Mouse (Mus musculus) hindbrain, embryonic 16.5 days (tissue): ENCODE data around the gene Col1a2. TPM values are rescaled to one million over a fixed set of nuclear protein-coding genes. Genes with fewer than 3 reads are reported as not detected.

Source experiments
- ATAC-seq: fragments of 200-750 bp; cut with Nextera tagmentation; 2 replicates; pipeline ENCODE4 v1.8.0; 2017; ENCODE audit warnings: moderate TSS enrichment, moderate library complexity
- H3K27ac ChIP-seq: fragments of 300-500 bp; sonication (generic); 2 replicates; pipeline ENCODE4 v1.5.1; 2014; ENCODE audit warnings: low read depth, mild to moderate bottlenecking, control low read depth, low read length, moderate library complexity
- H3K27me3 ChIP-seq: fragments of 300-500 bp; sonication (generic); replicated peaks from 2 replicates; pipeline ENCODE4 v1.6.1; 2014; ENCODE audit warnings: low read length; ENCODE audit not compliant: control insufficient read depth, insufficient read depth
- H3K36me3 ChIP-seq: fragments of 300-500 bp; sonication (generic); 2 replicates; pipeline ENCODE4 v1.6.1; 2014; ENCODE audit warnings: mild to moderate bottlenecking, low read length, moderate library complexity, mixed read lengths; ENCODE audit not compliant: control insufficient read depth, insufficient read depth
- H3K4me1 ChIP-seq: fragments of 300-500 bp; sonication (generic); 2 replicates; pipeline ENCODE4 v1.6.1; 2014; ENCODE audit warnings: low read depth, low read length; ENCODE audit not compliant: control insufficient read depth, insufficient read depth
- H3K4me2 ChIP-seq: fragments of 300-500 bp; sonication (generic); 2 replicates; pipeline ENCODE4 v1.6.1; 2014; ENCODE audit warnings: mild to moderate bottlenecking, low read length, control low read depth, moderate library complexity
- H3K4me3 ChIP-seq: fragments of 300-500 bp; sonication (generic); 2 replicates; pipeline ENCODE4 v1.5.1; 2014; ENCODE audit warnings: mild to moderate bottlenecking, low read length, control low read depth, moderate library complexity
- H3K9ac ChIP-seq: fragments of 300-500 bp; sonication (generic); 2 replicates; pipeline ENCODE4 v1.6.1; 2014; ENCODE audit warnings: low read depth, mild to moderate bottlenecking, control low read depth, low read length, moderate library complexity
- H3K9me3 ChIP-seq: fragments of 300-500 bp; sonication (generic); 2 replicates; pipeline ENCODE4 v1.6.1; 2014; ENCODE audit warnings: mild to moderate bottlenecking, low read length, moderate library complexity; ENCODE audit not compliant: control insufficient read depth
- WGBS: fragments of 180-500 bp; shearing (Covaris S2); extraction: QIAGEN DNeasy Blood & Tissue Kit; methylation state at CpG from one replicate; pipeline ENCODE4 v1.1.7; 2014; 5-methylcytosine and 5-hydroxymethylcytosine counted together
- polyA plus RNA-seq: library from polyadenylated mRNA; unstranded; fragments of >200 nt; fragmentation: Nextera tagmentation; extraction: Ambion mirVana; gene quantifications from 2 replicates; pipeline ENCODE4 v1.2.1, GENCODE M21; 2015

Col1a2 gene
- polyA plus RNA-seq, 1 experiment from 2014 or later, result 114 TPM

DNA sequence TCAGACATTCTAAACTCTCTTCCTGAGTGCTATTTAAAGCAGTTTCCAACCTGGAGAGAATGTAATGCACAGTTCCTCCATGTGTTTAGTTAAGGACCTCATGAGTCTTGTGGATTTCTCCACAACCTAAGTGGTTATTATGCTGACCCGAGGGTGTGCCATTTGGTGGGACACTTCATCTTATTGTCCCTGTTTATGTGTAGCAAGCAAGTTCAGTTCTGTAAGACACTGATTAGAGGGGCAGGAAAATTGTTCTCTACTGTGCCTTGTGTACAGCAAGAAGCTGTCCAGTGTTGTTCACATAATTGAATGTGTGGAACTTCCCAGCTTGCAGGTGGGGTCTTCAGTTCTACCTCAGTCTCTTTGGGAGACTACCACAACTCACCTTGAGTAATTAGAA lies 15.6 kb upstream of the Col1a2 start:
- no peak overlapping the region for H3K9ac ChIP-seq
- H3K9me3 ChIP-seq, result no peaks in the 10 kb centered on the region
- H3K4me1 ChIP-seq, result no peaks in the 10 kb centered on the region
- no peaks in the 10 kb centered on the region for H3K27me3 ChIP-seq
- peak overlapping the region; percentile 54 for H3K27ac ChIP-seq
- no peaks in the 10 kb centered on the region for H3K36me3 ChIP-seq
- H3K4me2 ChIP-seq, result no peak overlapping the region
- ATAC-seq, result no peak
- 61% methylated on average over 1 of the region's 1 CpGs for WGBS
- H3K4me3 ChIP-seq, result no peak overlapping the region

DNA sequence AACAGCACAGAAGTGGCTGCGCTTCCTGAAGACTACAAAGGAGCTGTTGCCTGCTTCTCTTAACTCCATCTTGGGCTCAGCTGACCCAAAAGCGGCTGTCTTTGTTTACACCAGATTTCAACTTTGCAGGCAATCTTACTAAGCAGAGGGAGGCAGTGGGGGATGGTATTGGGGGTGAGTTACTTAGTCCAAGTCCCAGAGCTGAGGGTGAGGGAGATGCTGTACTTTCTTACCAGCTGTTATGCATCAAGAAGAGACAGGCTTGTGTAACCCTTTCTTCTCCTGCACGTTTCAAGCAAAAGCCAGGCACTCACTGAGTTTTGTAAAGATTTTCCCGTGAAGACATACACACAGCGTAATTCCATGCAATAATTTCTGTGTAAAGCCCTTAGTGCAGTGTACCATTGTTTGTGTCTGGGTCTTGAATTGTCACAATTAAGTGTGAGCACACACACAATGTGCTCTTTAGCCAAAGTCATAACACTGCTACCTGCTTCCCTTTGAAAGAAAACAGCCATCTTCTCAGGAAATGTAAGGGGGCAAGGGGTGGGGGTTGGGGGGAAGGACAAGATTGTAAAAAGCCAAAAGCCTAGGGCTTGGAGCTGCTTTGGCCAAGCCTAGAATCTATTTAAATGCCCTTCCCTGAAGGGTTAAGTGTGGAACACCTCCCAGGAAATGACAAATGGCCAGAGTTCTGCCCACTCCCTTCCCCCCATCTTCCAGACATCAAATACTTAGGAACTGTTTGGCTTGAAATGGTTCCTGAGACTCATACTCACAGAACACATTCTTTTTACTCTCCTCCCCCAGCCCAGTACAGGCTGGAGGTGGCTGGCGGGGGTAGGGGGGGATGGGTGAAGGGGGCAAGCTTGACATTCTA lies 15.0 kb upstream of the Col1a2 start:
- Histone ChIP-seq H3K9ac (no peak overlapping the region), H3K27me3 (no peaks in the 10 kb centered on the region), H3K9me3 (no peaks in the 10 kb centered on the region), H3K4me2 (no peak overlapping the region), H3K4me3 (no peak overlapping the region), H3K4me1 (no peaks in the 10 kb centered on the region), H3K27ac (no peak overlapping the region), H3K36me3 (no peaks in the 10 kb centered on the region)
- peak; percentile 71 for ATAC-seq
- WGBS, result 48% methylated on average over 6 of the region's 6 CpGs

DNA sequence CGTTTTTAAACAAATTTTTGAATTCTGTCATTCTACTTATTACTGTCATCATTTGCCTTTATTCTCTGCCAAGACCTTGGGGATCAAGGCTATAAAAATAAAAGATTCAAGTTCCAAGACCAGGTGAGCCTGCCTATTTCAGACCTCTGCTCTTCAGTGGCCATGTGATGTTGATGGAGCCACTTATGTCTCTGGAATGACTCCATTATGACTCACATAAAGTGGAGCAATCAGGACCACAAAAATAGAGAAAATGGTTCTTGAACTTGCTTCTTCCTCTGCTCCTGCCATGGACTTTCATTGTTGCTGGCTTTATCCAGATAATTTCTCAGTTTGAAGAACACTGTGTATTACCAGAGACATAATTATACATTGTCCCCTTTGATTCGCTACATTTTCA lies 10.9 kb upstream of the Col1a2 start:
- WGBS, result 74% methylated on average over 2 of the region's 2 CpGs
- no peak overlapping the region for H3K27ac ChIP-seq
- H3K36me3 ChIP-seq, result no peaks in the 10 kb centered on the region
- H3K4me2 ChIP-seq, result no peak overlapping the region
- no peaks in the 10 kb centered on the region for H3K27me3 ChIP-seq
- no peak overlapping the region for H3K4me3 ChIP-seq
- no peak overlapping the region for H3K9ac ChIP-seq
- H3K9me3 ChIP-seq, result no peaks in the 10 kb centered on the region
- ATAC-seq, result no peak
- no peaks in the 10 kb centered on the region for H3K4me1 ChIP-seq

DNA sequence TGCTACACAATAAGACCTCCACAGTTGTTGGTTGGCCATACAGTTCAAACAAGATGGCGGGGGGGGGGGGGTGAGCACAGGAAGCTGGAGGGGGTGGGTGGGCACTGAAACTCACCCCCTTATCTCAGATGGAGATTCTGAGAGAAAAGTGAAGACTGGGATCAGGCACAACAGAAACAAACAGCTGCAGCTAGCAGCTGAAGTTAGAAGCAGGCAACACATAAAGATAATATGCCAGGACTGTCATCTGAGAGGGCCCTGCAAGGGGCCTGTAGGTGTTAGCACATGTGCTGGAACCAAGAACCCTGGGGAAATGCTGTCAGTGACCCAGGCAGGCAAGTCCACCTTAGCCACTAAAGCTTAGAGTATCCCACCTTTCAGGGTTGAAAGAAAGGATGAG lies 8.2 kb upstream of the Col1a2 start:
- Histone ChIP-seq H3K9me3 (no peaks in the 10 kb centered on the region), H3K36me3 (no peaks in the 10 kb centered on the region), H3K27me3 (no peaks in the 10 kb centered on the region), H3K4me3 (no peak overlapping the region), H3K4me1 (no peaks in the 10 kb centered on the region), H3K27ac (no peak overlapping the region), H3K9ac (no peak overlapping the region), H3K4me2 (no peak overlapping the region)
- no peak for ATAC-seq
- 91% methylated on average over 1 of the region's 1 CpGs for WGBS

DNA sequence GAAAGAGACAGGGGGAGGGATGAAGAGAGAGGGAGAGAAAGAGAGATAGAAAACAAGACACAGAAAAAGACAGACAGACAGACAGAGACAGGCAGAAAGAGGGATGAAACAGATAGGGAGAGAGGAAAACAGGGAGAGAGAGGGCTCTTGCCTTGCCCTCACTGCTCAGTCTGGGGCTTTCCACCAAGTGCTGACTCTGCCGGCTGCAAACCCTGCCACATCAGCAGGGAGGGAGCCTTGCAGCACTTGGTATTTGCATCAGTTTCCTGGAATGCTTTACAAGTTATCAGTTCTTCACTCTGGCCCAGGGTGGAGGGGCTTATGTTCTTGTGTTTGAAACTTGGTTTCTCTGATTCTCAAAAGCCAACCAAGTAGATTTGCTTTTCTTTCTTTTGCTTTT lies 1.5 kb upstream of the Col1a2 start:
- H3K9me3 ChIP-seq, result no peaks in the 10 kb centered on the region
- H3K27me3 ChIP-seq, result peaks cover 7% of the 10 kb centered on the region; the same call in 1 of the 2 replicates
- H3K27ac ChIP-seq, result no peak overlapping the region
- no peak for ATAC-seq
- H3K4me1 ChIP-seq, result peaks cover 8% of the 10 kb centered on the region
- no peak overlapping the region for H3K4me3 ChIP-seq
- H3K36me3 ChIP-seq, result no peaks in the 10 kb centered on the region
- 0% methylated on average over 1 of the region's 1 CpGs for WGBS
- H3K9ac ChIP-seq, result no peak overlapping the region
- H3K4me2 ChIP-seq, result no peak overlapping the region

DNA sequence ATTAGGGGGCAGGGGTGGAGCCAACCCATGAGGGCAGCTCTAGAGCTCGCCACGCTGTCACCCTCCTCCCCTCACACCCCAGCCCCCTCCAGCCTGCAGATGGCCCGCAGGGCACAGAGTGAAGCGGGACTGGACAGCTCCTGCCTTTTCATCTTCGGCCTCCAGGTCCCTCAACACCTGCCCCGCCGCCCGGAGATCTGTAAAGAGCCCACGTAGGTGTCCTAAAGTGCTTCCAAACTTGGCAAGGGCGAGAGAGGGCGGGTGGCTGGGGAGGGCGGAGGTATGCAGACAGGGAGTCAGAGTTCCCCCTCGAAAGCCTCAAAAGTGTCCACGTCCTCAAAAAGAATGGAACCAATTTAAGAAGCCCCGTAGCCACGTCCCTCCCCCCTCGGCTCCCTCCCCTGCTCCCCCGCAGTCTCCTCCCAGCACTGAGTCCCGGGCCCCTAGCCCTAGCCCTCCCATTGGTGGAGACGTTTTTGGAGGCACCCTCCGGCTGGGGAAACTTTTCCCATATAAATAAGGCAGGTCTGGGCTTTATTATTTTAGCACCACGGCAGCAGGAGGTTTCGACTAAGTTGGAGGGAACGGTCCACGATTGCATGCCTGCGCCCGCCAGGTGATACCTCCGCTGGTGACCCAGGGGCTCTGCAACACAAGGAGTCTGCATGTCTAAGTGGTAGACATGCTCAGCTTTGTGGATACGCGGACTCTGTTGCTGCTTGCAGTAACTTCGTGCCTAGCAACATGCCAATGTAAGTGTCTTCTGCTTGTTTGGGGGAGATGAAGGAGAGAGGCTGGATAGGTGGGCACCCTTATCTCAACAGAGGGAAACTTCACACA lies 764 bp downstream of the Col1a2 start:
- Histone ChIP-seq H3K36me3 (no peaks in the 10 kb centered on the region), H3K9me3 (no peaks in the 10 kb centered on the region), H3K4me2 (peak overlapping the region; percentile 63), H3K27ac (no peak overlapping the region), H3K4me1 (peaks cover 8% of the 10 kb centered on the region), H3K4me3 (peak overlapping the region; percentile 38), H3K27me3 (peaks cover 7% of the 10 kb centered on the region; the same call in 1 of the 2 replicates), H3K9ac (peak overlapping the region; percentile 3; the same call in 1 of the 2 replicates)
- under 1% methylated on average over 29 of the region's 31 CpGs for WGBS
- ATAC-seq, result peak; percentile 80

DNA sequence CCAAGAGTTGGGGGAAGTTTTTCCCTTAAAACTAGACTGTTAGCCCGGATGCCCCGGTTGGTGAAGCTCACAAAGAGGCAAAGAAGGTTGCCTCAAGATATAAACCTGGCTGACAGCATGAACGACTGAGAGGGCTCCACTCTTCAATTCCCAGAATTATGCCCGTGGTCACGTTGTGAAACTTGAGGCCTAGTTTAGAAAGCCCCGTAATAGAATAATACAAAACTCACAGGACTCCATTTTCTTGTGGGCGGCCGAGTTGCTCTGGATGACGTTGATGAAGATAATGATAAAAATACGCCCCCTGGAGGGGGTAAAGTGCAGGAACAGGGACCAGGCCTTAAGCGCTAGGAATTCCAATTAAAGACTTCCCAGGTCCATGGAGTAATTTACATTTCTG lies 1.5 kb downstream of the Col1a2 start:
- Histone ChIP-seq H3K27ac (no peak overlapping the region), H3K27me3 (peaks cover 7% of the 10 kb centered on the region; the same call in 1 of the 2 replicates), H3K9ac (no peak overlapping the region), H3K4me1 (peaks cover 8% of the 10 kb centered on the region), H3K9me3 (no peaks in the 10 kb centered on the region), H3K4me2 (peak overlapping the region; percentile 63), H3K36me3 (no peaks in the 10 kb centered on the region), H3K4me3 (peak overlapping the region; percentile 38)
- 9% methylated on average over 11 of the region's 11 CpGs for WGBS
- no peak for ATAC-seq

DNA sequence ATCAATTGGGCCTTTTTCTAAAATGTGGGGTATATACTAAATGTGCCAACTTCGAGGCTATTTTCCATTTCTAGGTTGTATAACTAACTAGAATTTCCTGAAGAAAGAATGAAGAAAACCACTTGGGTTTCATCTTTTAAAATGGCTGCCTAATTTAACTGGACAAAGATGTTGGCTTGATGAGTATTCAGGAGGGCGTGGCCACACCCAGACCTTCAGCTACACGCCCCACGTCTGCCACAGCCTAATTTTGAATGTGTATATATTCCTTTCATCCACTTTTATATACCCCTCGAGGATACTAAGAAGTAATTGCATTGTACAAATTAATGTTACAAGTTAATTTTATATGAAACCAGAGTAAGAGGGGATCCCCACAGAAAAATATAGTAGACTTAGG lies 2.2 kb downstream of the Col1a2 start:
- no peak overlapping the region for H3K27ac ChIP-seq
- no peak overlapping the region for H3K4me3 ChIP-seq
- H3K36me3 ChIP-seq, result no peaks in the 10 kb centered on the region
- H3K9me3 ChIP-seq, result no peaks in the 10 kb centered on the region
- peaks cover 8% of the 10 kb centered on the region for H3K4me1 ChIP-seq
- no peak for ATAC-seq
- peaks cover 7% of the 10 kb centered on the region; the same call in 1 of the 2 replicates for H3K27me3 ChIP-seq
- 72% methylated on average over 5 of the region's 5 CpGs for WGBS
- H3K9ac ChIP-seq, result no peak overlapping the region
- H3K4me2 ChIP-seq, result no peak overlapping the region

DNA sequence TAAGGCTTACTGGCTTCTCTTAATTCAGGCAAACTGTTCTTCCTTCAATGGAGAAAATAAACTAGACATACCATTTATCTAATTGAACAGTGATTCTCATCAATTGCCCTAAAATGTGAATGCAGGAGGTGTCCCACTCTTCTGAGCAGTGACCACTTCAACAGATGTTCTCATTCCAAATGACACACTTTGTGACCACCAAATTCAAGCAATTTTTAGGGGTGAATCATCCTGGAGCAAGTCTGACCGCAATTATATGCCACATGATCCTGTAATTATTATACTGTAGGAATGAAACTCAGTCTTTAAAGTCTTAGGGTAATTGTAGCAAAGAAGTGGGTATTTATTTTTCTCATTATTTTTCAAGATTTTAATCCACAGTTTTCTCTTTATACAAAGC lies 2.7 kb downstream of the Col1a2 start:
- WGBS, result 93% methylated on average over 1 of the region's 1 CpGs
- peaks cover 7% of the 10 kb centered on the region; the same call in 1 of the 2 replicates for H3K27me3 ChIP-seq
- H3K36me3 ChIP-seq, result no peaks in the 10 kb centered on the region
- H3K4me1 ChIP-seq, result peaks cover 8% of the 10 kb centered on the region
- H3K4me3 ChIP-seq, result no peak overlapping the region
- H3K4me2 ChIP-seq, result no peak overlapping the region
- H3K27ac ChIP-seq, result no peak overlapping the region
- no peak for ATAC-seq
- no peaks in the 10 kb centered on the region for H3K9me3 ChIP-seq
- no peak overlapping the region for H3K9ac ChIP-seq
